Mouse (Mus musculus) thymus, adult 2 months (tissue): ENCODE results near the gene Vmn1r189. TPM values are rescaled to one million over a fixed set of nuclear protein-coding genes. Genes with fewer than 3 reads are reported as not detected.
"Not testable (repeated sequence)": the region's sequence is repeated elsewhere in the genome, so short reads cannot be mapped to it uniquely, and the experiment has no call there.

Source experiments
- DNase-seq: peaks from one replicate; pipeline ENCODE4 v3.0.0; 2021
- H3K27ac ChIP-seq: fragments of 200-500 bp; 2 replicates; pipeline ENCODE4 v1.5.1; 2012; ENCODE audit warnings: low read length, control low read depth; ENCODE audit not compliant: control insufficient read depth, insufficient read depth
- H3K27me3 ChIP-seq: fragments of 200-500 bp; 2 replicates; pipeline ENCODE4 v1.6.1; 2012; ENCODE audit warnings: mild to moderate bottlenecking, low read length, moderate library complexity, mixed read lengths; ENCODE audit not compliant: control insufficient read depth, insufficient read depth
- H3K36me3 ChIP-seq: fragments of 200-500 bp; 2 replicates; pipeline ENCODE4 v1.6.1; 2012; ENCODE audit warnings: mild to moderate bottlenecking, low read length, moderate library complexity; ENCODE audit not compliant: control insufficient read depth, insufficient read depth
- H3K4me1 ChIP-seq: fragments of 200-500 bp; replicated peaks from 2 replicates; pipeline ENCODE4 v1.6.1; 2012; ENCODE audit warnings: low read length; ENCODE audit not compliant: control insufficient read depth, insufficient read depth
- H3K4me3 ChIP-seq: fragments of 200-500 bp; 2 replicates; pipeline ENCODE4 v1.5.1; 2012; ENCODE audit warnings: mild to moderate bottlenecking, low read length, control low read depth, moderate library complexity; ENCODE audit not compliant: control insufficient read depth, insufficient read depth
- CTCF ChIP-seq: fragments of 200-500 bp; IDR thresholded peaks from 2 replicates; pipeline ENCODE4 v1.5.1; 2012; ENCODE audit warnings: mild to moderate bottlenecking, control low read depth, low read length, moderate library complexity, borderline replicate concordance; ENCODE audit not compliant: control insufficient read depth, poor library complexity, insufficient read depth; ENCODE audit errors: extremely low read depth
- POLR2A ChIP-seq: fragments of 200-500 bp; IDR thresholded peaks from 2 replicates; pipeline ENCODE4 v1.6.1; 2012; ENCODE audit warnings: mild to moderate bottlenecking, low read length, control low read depth, moderate library complexity; ENCODE audit not compliant: control insufficient read depth, poor library complexity, insufficient read depth; ENCODE audit errors: extremely low read depth
- WGBS: fragments of 180-500 bp; shearing (Covaris S2); methylation state at CpG from one replicate; pipeline ENCODE4 v1.1.7; 2018; 5-methylcytosine and 5-hydroxymethylcytosine counted together
- polyA plus RNA-seq: library from polyadenylated mRNA; depleted of rRNA; stranded (reverse); fragments of >200 nt; gene quantifications from 2 replicates; pipeline ENCODE4 v1.2.3, GENCODE M21; 2012; rRNA removed

The Vmn1r189 gene
- polyA plus RNA-seq: not detected in 2 replicates

GRCm38 (mm10) chr13:22105724-22106123 is at the start of gene Vmn1r189:
TSS of gene Vmn1r189 (minus strand) at chr13:22105824.
- not testable (repeated sequence) for H3K27ac ChIP-seq

GRCm38 (mm10) chr13:22136495-22137293 is 31.1 kb upstream of the Vmn1r189 start:
- 71% methylated on average over 5 of the region's 5 CpGs for WGBS

More at GRCm38 (mm10) chr13:22105724-22106123, at the start of gene Vmn1r189:
- 94% methylated on average over 2 of the region's 2 CpGs for WGBS
- H3K27me3 ChIP-seq, H3K4me1 ChIP-seq, DNase-seq, H3K36me3 ChIP-seq, H3K4me3 ChIP-seq: not testable (repeated sequence)

GRCm38 (mm10) chr13:22084140-22084539 is 21.5 kb downstream of the Vmn1r189 start, which contains the start of gene Vmn1r188:
TSS of gene Vmn1r188 (plus strand) at chr13:22084440.
- not testable (repeated sequence) for H3K27ac ChIP-seq, H3K4me3 ChIP-seq, H3K4me1 ChIP-seq, H3K27me3 ChIP-seq, H3K36me3 ChIP-seq, DNase-seq
- 87% methylated on average over 1 of the region's 1 CpGs for WGBS

More at GRCm38 (mm10) chr13:22136495-22137293, 31.1 kb upstream of the Vmn1r189 start:
- H3K4me3 ChIP-seq, H3K4me1 ChIP-seq, H3K27ac ChIP-seq, DNase-seq, H3K36me3 ChIP-seq, H3K27me3 ChIP-seq: not testable (repeated sequence)

- no peaks in the 10 kb centered on the region for H3K4me1 ChIP-seq
- 59% methylated on average over 1 of the region's 1 CpGs for WGBS
- H3K27me3 ChIP-seq: no peaks in the 10 kb centered on the region
Observed at GRCm38 (mm10) chr13:22063468-22063867, 42.2 kb downstream of the Vmn1r189 start.

GRCm38 (mm10) chr13:22061422-22061821 is 44.2 kb downstream of the Vmn1r189 start:
- Histone ChIP-seq H3K4me1 (no peaks in the 10 kb centered on the region), H3K27me3 (no peaks in the 10 kb centered on the region), H3K36me3 (no peaks in the 10 kb centered on the region), H3K27ac (no peak overlapping the region), H3K4me3 (no peak overlapping the region)
- WGBS: 65% methylated on average over 1 of the region's 1 CpGs
- DNase-seq: no peak
- no peak for TF ChIP-seq CTCF
- no peak for TF ChIP-seq POLR2A

More at GRCm38 (mm10) chr13:22063468-22063867, 42.2 kb downstream of the Vmn1r189 start:
- no peak overlapping the region for H3K4me3 ChIP-seq
- DNase-seq: no peak
- no peak overlapping the region for H3K27ac ChIP-seq
- no peak for TF ChIP-seq CTCF
- TF ChIP-seq POLR2A: no peak
- no peaks in the 10 kb centered on the region for H3K36me3 ChIP-seq

- no peak overlapping the region for H3K4me3 ChIP-seq
- TF ChIP-seq POLR2A (no peak), CTCF (no peak)
- H3K27ac ChIP-seq: no peak overlapping the region
- no peak for DNase-seq
- peaks cover 8% of the 10 kb centered on the region for H3K4me1 ChIP-seq
- no peaks in the 10 kb centered on the region for H3K36me3 ChIP-seq
- 100% methylated on average over 1 of the region's 1 CpGs for WGBS
- no peaks in the 10 kb centered on the region for H3K27me3 ChIP-seq
Observed at GRCm38 (mm10) chr13:22053754-22054153, 51.9 kb downstream of the Vmn1r189 start.

- WGBS: 22% methylated on average over 5 of the region's 5 CpGs
- TF ChIP-seq POLR2A (no peak), CTCF (no peak)
- H3K27ac ChIP-seq: no peak overlapping the region
- H3K27me3 ChIP-seq: no peaks in the 10 kb centered on the region
- H3K36me3 ChIP-seq: no peaks in the 10 kb centered on the region
- H3K4me3 ChIP-seq: peak overlapping the region; percentile 51; the same call in 1 of the 2 replicates
- no peak for DNase-seq
- peaks cover 8% of the 10 kb centered on the region for H3K4me1 ChIP-seq
Observed at GRCm38 (mm10) chr13:22051523-22051859, 54.1 kb downstream of the Vmn1r189 start.
